Mouse (Mus musculus) cerebellum, postnatal 36 days (tissue): ENCODE measurements around the gene Lrig2.
A peak's percentile ranks its signal among the peaks of the same experiment; 100 is the strongest.

Experiments
- DNase-seq, 2 experiments: peaks; one replicate each; pipeline ENCODE4 v3.0.0; 2021 to 2022; ENCODE audit warnings: mixed read lengths in 2 of 2

The Lrig2 gene

GRCm38 (mm10) chr3:104510771-104511429, 818 bp downstream of the Lrig2 start:
- no peak for DNase-seq

DNA sequence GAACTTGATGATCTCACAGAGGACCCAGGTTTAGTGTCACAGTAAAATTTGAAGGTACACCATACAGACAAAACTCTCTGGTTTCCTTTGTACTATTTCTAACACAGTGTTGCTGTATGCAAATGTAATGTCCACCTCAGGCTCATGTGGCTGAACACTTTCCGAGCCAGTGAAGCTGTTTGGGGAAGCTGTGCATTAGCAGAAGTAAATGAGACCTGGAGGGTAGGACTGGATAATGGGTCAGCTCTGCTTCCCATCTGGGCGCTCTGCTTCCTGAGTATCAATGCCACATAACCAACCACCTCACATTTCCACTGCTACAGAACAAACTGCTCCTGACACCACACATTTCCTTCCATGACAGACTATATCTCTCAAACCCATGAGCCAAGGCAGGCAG, 10.1 kb downstream of the Lrig2 start:
- no peak for DNase-seq

DNA sequence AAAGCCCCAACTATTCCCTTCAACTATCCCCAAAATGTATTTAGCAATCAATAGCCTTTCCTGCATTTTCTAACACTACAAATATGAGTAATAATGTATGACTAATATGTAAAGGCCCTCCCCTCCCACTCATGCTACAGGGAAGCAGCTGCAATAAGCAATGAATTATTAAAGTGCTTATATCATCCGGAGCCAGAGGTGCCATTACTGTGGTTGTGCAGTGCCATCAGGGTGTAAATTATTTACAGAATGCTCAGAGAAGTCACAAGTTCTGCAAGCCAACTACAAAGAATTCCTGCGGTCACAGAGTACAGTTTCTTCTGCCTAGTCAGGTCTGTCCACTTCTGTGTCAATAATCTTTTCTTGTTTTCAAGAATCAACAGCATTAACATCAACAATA, 10.8 kb downstream of the Lrig2 start:
- DNase-seq: no peak

GRCm38 (mm10) chr3:104496176-104496575, 15.5 kb downstream of the Lrig2 start:
- DNase-seq: no peak

GRCm38 (mm10) chr3:104480946-104481719, 30.6 kb downstream of the Lrig2 start:
- no peak for DNase-seq

- no peak for DNase-seq
These were observed 33.7 kb downstream of the Lrig2 start for GRCm38 (mm10) chr3:104478056-104478455.

- no peak for DNase-seq
These were observed 42.3 kb downstream of the Lrig2 start for GRCm38 (mm10) chr3:104469421-104469820.

DNA sequence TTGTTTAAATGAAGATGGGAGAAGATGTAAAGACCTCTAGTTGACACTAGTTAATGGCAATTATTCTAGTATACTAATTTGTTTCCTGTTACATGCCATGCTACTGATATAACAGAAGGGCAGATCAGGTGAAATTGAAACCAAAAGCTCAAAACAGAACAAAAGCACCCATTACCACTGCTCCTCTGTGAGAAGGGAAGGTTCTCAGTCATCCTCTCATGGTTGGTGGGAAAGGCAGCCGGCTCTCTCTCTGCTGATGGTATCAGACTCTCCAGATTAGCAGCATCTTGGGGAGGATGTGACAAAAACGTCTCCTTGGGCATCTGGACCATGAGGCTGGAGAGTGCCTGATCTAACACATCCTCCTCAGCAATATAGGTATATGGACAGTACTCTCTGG, 50.5 kb downstream of the Lrig2 start:
- DNase-seq: no peak

DNA sequence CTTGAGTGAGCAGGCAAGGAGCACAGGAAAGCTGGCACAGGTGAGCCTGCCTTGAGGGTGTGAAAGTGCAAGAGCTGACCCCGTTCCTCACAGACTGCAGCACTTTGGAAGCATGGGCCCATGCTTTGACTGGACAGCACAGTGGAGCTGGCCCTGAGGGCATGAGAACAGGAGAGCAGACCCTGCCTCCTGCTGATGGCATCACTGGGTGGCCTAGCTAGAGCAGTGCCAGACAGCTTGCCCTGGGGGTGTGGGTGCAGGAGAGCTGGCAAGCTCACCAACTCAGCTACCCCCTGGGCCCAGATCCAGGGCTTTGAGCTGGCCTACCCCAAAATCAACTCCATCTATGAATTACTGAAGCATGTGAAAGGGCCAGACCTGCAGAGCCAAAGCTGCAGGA, 53.1 kb downstream of the Lrig2 start:
- no peak for DNase-seq

DNA sequence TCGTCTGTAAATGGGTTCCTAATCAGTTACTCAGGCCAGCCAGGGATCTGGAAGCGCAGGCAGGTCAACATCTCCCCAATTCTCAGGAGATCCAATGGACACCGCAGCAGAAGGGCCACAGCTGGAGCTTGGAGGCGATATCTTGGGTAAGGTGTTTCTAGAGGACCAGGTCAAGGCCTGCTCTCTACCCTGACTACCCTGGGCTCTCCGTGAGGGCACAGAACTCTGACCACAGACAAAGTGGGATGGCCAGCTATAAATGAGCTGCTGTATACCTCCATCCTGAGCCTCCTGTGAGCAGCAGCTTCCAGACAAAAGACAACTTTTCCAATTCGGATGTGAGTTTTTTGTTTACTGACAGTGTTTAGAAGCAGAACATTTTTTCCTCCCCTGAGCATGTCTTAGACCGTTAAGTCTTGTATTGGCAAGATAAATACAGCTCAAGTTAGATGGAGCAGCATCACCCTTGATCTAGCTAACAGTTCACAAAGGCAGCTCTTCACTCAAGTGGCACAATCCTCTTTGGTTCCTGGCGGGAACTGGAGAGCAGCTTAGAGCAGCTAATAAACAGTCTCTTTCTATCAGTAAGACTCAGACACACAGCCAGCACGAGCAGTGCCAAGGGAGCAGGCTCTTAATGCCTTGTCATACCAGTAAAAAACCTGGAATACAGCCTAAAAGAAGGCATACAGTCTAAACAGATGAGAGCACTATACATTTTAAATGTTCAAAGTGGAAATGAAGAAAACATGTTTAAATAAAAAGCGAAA, 56.0 kb downstream of the Lrig2 start:
- no peak for DNase-seq

DNA sequence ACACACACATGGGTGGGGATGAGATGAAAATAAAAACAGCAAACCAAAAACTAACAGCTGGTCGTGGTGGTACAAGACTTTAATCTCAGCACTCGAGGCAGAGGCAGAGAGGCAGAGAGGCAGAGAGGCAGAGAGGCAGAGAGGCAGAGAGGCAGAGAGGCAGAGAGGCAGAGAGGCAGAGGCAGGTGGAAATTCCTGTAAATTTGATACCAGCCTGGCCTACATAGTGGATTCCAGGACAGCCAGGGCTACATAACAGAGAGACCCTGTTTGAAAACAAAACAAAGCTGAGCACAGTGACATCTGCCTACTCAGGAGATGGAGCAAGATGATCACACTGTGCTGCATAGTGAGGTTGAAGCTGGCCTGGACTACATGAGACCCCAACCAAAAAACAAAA, 64.5 kb downstream of the Lrig2 start:
- DNase-seq: no peak

DNA sequence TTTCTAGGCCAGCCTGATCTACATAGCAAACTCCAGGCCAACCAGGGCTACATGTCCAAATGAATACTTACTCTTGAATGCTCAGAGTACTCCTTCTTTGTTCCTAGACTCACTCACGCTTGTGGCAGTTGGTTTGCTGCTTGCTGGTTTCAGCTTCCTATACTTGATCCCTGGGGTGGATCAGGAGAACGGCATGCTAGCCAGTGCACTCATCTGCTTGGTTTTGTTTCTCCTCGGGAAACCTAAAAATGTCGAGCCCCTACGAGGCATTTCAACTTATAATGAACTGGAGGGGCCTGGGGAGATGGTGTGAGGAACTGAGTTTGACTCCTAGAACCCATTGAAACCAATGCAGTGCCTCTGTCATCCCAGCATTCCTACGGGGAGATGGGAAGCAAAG, 65.0 kb downstream of the Lrig2 start:
- no peak for DNase-seq

DNA sequence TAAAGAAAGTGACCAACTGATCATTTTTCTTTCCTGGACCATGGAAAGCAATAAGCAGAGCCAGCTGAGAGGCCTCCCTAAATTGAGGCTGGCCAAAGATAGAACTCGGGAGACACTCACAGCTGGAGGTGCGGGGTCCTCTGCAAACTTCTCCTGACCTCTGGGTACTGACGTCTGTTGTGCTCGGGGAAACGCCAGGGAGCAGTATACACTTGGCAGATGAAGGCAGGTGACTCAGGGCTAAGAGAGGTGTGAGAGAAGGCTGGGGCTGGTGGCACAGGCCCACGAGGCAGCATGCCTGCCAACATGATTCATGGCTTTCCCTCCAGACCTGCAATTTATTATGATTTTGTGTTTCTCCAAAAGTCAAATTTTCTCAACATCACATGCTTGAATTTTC, 66.1 kb downstream of the Lrig2 start:
- peak; percentile 65 to 69 for DNase-seq

DNA sequence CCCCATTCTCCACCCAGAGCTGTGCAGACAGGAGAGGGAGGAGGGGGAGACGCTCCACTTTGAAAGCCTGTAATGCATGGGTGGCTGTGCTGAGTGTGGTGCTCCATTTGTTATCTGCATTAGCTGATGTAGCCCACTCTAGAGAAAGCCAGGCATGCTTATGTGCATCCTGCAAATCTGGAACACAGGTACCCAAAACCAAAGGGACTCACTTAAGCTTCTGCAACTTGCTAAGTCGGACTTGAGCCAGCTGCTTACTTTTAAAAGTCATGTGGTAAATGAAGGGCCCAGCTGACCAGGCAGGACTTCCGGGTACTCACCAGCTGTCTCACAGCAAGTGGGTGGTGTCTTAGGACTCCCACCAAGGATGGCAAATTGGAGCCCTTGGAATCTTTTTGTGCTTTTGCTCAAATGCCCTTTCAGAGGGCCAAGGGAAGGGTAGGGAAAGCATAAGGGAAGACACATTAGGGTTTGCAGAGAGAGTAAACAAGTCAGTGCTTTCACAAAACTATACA, 66.7 kb downstream of the Lrig2 start:
- DNase-seq: no peak

DNA sequence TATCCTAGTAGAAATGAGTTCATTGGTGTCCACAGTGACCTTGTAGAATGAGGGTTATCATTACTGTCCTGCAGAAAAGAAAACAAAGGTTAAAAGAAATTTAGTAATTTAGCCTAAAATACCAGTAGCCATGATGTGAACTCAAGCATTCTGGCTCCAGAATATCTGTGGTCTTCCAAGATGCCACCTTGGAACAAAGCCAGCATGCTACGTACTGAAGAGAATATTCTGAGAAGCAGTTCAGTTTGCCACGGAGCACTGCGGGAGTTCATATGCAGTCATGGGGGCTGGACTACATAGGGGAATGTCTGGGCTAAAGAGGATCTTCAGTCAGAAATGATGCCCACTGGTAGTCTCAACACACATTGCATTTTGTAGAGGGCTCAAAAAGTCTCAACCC, 67.6 kb downstream of the Lrig2 start:
- no peak for DNase-seq

GRCm38 (mm10) chr3:104442357-104442756, 69.4 kb downstream of the Lrig2 start:
- peak in 1 of 2 experiments; percentile 29 for DNase-seq

GRCm38 (mm10) chr3:104441870-104442283, 69.8 kb downstream of the Lrig2 start:
- DNase-seq: peak; percentile 95 to 97

- DNase-seq: peak in 1 of 2 experiments; percentile 10
These were observed 70.3 kb downstream of the Lrig2 start for GRCm38 (mm10) chr3:104441435-104441834.

DNA sequence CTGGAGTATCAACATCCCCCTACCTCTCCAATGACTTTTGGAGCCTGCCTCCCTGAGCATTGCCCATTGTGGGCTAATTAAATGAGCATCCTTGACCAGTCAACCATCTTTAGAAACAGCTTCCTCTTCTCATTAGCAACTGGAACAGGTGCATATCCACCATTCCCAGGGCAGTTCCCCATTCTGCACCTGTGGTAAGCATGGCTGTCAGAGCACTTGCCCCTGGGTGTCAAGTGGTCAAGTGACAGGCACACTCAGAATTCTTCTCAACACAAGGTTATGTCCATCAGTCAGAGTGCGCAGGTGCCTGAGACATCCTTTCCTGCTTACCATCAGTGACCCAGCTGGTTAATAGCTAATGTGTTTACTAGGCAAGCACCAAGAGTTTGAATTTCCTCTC, 72.9 kb downstream of the Lrig2 start:
- no peak for DNase-seq

DNA sequence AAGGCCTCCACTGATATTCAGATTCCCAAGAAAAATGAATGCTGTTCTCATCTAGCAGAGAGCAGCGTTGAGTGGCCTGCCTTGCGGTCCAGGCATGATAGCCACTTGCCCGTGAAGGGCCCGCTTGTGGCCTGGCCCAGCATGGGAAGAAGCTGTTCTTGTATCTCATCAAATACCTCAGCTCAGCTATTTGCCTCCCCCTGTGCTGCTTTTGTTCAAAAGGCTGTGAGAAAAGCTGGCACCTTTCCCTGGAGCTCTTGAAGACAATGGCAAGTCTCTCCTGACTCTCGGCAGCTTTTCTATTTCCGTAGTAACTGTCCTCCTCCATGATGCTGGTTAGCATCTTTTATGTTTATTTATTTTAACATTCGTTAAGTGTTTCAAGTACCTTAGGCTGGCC, 74.1 kb downstream of the Lrig2 start:
- DNase-seq: no peak

- no peak for DNase-seq
These were observed 75.8 kb downstream of the Lrig2 start for GRCm38 (mm10) chr3:104435947-104436346.

DNA sequence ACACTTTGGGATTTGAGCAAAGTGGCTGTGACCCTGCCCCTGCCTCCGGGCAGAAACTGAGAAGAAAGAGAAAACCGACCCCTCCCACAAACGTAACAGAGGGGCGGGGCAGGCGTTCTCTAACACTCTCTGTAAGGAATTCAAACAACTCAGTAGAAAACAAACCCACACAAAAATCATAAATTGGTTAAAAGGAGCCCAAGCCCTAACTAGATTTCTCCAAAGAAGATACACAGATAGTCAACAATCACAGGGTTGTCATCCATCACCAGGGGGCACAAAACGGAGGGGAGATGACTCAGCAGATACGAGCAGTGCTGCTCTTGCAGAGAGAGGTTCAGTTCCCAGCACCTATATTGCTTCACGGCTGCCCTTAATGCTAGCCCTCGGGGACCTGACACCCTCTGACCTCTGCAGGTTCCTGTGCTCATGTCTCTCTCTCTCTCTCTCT, 77.4 kb downstream of the Lrig2 start:
- DNase-seq: no peak

GRCm38 (mm10) chr3:104432651-104433050, 79.1 kb downstream of the Lrig2 start:
- no peak for DNase-seq

DNA sequence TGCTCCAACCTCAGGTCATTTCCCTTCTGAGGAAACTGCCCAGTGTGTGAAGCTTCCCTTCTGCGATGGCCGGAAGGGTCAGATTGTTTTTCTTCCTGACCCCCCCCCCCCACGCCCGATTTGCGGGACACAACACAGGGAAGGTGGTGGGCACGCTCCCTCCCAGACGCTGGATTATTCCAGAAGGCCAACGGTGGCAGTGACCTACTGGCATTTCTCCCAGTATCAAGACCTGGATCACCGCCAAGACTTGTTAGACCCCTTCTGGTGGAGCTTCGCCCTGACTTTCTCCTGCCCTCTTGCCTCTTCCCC, 79.9 kb downstream of the Lrig2 start:
- no peak for DNase-seq
